Mouse (Mus musculus) heart, postnatal 36 days (tissue): ENCODE data around the gene Dgkh. TPM values are rescaled to one million over a fixed set of nuclear protein-coding genes. Genes with fewer than 3 reads are reported as not detected.
"Not testable (repeated sequence)": the region's sequence is repeated elsewhere in the genome, so short reads cannot be mapped to it uniquely, and the experiment has no call there.

Experiments
- DNase-seq, 2 experiments: peaks; one replicate each; pipeline ENCODE4 v3.0.0; 2021 to 2022
- intact Hi-C: fragments of 180-260 bp; cut with DNase I; formaldehyde crosslinking; loops from one replicate; pipeline ENCODE4 v1.15.1; 2025
- total RNA-seq, 2 experiments: library from RNA; stranded (reverse); gene quantifications; 2 replicates each; pipeline ENCODE4 v1.2.3; 2021

Gene Dgkh
- total RNA-seq, 2 experiments from 2014 or later: 6.7 to 7.0 TPM

DNA sequence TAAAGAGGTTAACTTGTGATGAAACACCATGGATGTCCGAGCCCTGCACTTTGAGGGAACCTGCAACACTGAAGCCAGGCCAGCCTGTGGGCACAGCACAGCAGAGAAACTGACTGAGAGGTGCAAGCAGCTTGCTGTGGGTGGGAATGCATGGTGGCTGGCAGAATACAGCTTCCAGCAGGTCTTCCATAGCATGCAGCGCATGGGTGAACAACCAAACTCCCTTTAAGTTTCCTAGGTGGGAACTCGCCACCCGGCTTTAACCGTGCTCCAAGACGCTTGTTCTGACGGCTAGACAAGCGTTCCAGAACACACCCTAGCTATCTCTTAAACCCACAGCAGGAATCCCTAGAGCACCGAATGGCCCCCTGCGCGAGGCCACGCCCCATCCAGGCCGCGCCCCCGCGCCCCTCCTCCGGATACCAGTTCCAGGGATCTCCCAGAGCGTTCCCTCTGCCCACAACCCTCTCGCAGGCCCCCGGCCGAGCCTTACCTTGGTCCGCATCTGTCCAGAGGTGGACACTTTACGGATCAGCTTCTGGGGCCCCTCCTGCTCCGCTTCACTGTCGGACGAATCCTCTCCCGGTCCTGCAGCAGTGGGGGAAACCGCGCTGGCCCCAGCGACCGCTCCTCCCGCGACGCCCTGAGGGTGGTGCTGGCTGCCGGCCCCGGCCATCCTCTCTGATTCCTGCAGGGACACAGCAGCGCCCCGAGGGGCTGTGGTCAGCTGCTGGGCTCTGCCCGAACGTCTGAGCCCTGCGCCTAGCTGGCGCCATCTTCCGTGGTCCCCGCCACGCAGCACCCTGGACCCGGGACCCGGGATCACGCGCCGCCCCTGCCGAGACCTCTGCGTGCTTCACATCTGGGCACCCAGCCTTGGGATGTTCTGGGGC is 7.9 kb downstream of the Dgkh start:
- DNase-seq: peak; percentile 59 to 71
- intact Hi-C loops: no loop called here

DNA sequence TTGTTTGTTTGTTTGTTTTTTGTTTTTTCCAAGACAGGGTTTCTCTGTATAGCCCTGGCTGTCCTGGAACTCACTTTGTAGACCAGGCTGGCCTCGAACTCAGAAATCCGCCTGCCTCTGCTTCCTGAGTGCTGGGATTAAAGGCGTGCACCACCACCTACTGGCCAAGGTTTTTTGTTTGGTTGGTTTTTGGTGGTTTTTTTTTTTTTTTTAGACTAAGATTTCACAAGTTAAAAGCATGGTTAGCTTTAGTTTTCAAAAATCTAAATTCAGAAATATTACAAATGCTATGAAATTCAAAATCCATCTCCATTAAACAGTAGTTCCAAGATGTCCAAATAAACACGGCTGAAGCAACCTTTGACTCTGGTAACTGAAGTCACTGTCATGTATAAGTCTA is 8.9 kb downstream of the Dgkh start:
- DNase-seq, intact Hi-C loops: not testable (repeated sequence)

DNA sequence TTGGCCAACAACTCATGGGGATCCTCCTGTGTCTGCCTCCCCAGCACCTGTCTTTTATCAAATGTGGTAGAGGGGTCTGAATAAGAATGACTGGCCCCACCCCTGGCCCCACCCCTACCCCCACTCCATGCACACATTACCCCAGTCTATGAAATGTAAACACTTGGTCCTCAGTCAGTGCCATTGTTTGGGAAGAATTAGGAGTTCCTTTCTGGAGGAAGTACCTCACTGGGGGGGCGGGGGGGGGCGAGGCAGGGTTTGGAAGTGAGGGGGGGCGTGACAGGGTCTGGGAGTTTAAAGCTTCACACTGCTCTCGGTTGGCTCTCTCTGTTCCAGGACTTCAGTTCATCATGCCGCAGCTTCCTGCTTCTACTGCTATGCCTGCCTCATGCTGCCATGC is 10.5 kb downstream of the Dgkh start:
- no peak for DNase-seq
- intact Hi-C loops: no loop called here

- no peak for DNase-seq
- intact Hi-C loops: no loop called here
These were observed 16.5 kb downstream of the Dgkh start for GRCm38 (mm10) chr14:78716035-78716434.

- intact Hi-C loops: no loop called here
- DNase-seq: no peak
These were observed 19.9 kb downstream of the Dgkh start for GRCm38 (mm10) chr14:78712565-78713148.

GRCm38 (mm10) chr14:78710647-78711046 is 21.9 kb downstream of the Dgkh start:
- DNase-seq: no peak
- intact Hi-C loops: no loop called here

GRCm38 (mm10) chr14:78705616-78706015 is 27.0 kb downstream of the Dgkh start:
- no peak for DNase-seq
- intact Hi-C loops: no loop called here

- intact Hi-C loops: no loop called here
These were observed 28.6 kb downstream of the Dgkh start for GRCm38 (mm10) chr14:78703989-78704388.

GRCm38 (mm10) chr14:78703361-78703760 is 29.2 kb downstream of the Dgkh start:
- DNase-seq: no peak
- intact Hi-C loops: no loop called here

More at GRCm38 (mm10) chr14:78703989-78704388, 28.6 kb downstream of the Dgkh start:
- DNase-seq: no peak

GRCm38 (mm10) chr14:78702048-78702447 is 30.5 kb downstream of the Dgkh start:
- DNase-seq: no peak
- intact Hi-C loops: no loop called here

GRCm38 (mm10) chr14:78701501-78701900 is 31.1 kb downstream of the Dgkh start:
- no peak for DNase-seq
- intact Hi-C loops: no loop called here

DNA sequence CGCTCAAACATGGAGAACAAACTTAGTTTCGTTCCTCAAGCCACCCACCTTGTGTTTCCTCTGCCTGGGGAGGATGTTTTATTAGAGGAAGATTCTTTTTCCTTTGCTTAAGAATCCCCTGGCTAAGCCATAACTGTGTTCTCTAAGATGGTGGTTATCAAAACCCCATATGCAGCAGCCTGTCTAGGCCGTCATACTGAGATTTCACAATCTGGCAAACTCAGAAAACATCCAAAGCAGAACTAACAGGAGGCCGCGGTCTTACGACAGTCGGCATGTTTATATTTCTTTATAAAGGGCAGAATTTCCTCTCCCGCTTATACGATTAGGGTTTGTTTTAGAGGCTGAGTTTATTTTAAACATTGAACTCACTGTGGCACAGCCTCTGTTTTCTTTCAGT is 31.5 kb downstream of the Dgkh start:
- intact Hi-C loops: no loop called here
- DNase-seq: no peak

DNA sequence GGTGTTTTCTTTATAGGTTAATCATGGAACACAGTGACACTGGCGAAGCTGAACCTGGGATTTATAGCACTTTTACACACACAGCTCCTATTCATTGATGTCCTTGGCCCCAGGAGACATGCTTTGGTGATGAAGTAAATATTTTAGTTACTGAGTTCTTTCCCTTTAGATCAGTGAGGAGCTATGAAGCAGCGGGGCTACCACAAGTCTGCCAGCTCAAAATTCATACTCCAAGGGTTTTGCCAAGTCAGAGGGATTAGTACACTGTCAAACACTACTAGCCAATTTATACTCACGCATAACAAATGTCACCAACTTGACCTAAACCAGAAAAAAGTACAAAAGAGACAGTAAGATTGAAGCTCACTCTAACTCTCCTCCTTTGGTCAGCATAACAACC is 32.9 kb downstream of the Dgkh start:
- no peak for DNase-seq
- intact Hi-C loops: no loop called here

- no peak for DNase-seq
These were observed 33.4 kb downstream of the Dgkh start for GRCm38 (mm10) chr14:78699196-78699595.

GRCm38 (mm10) chr14:78694121-78694520 is 38.5 kb downstream of the Dgkh start:
- intact Hi-C loops: no loop called here
- no peak for DNase-seq

More at GRCm38 (mm10) chr14:78699196-78699595, 33.4 kb downstream of the Dgkh start:
- intact Hi-C loops: no loop called here

DNA sequence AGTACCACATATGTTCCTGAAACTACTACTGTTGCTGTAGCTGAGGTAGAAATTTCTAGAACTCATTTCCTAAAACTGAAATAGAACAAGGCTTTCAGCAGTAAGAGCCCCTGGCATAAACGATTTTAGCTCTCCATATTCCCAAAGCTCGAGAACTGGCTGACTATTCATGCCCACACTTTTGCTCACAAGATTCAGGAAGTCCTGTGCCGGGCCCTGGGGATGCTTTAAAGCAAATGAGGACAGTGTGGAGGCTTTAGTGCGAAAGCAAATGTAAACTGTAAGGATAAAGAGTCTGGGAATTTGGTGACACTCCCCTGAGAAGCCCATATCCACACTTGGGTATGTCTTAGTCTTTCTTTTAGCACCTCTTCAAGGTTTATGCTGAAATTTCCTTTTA is 40.0 kb downstream of the Dgkh start:
- DNase-seq: no peak
- intact Hi-C loops: no loop called here

DNA sequence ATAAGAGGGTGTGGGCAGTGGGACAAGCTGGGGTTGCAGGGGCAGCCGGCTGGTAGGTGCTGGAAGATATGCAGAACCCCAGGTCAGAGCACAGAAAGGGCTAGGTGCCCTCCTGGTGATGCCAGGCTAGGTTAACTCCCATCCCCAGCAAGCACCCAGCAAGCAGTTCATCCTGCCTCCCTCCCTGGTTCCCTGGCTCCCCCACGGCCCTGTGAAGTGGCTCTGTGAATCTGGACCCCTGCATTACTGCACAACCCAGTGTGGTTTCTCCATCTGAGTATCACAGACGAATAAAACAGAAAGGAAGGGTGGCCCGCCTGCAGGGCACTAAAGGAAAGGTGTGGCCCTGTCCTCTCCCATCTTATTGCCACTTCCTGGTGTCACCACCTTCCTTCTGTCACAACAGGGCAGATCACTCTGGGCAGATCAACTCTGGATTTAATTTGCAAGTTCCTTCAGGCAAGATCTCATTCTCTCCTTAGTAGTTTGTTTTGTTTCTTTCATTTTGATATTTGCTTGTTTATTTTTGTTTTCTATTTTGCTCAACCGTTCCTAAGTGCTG is 40.6 kb downstream of the Dgkh start:
- intact Hi-C loops: no loop called here
- no peak for DNase-seq

GRCm38 (mm10) chr14:78690883-78691282 is 41.7 kb downstream of the Dgkh start:
- intact Hi-C loops: no loop called here
- DNase-seq: no peak

DNA sequence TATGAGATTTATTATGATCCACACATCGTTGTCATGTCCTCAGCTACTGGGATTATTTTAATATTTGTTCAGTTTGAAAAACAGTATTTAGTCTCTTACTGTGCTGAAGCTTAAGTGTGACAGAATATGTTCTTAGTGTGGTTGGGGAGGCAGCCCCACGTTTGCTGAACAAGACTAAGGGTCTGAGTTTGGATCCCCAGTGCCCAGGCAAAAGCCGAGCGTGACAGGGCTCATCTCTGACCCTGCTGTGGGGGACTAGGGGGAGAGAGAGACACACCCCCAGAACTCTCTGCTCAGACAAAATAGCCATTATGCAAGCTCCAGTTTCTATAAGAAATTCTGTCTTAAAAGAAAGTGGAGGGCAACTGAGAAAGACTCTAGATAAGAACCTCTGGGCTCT is 42.2 kb downstream of the Dgkh start:
- intact Hi-C loops: no loop called here
- no peak for DNase-seq

DNA sequence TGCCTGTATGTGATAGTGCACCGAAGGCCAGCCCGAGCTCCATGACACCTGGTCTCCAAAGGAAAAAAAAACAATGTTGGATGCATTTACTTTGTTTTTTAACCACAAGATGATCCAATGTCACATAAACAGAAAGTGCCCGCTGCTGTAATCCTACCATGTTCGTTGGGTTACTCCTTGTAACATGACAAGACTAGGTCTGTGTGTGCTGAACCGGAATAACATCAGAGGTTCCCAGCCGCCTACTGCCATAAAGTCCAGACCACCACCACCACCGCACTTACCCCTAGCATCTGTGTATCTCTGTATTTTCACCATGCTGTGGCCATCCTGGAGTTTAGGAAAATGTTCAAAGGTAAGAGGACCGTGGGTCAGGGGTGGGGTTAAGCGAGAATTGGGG is 42.6 kb downstream of the Dgkh start:
- DNase-seq: no peak
- intact Hi-C loops: no loop called here

GRCm38 (mm10) chr14:78687716-78688115 is 44.9 kb downstream of the Dgkh start:
- no peak for DNase-seq
- intact Hi-C loops: no loop called here

DNA sequence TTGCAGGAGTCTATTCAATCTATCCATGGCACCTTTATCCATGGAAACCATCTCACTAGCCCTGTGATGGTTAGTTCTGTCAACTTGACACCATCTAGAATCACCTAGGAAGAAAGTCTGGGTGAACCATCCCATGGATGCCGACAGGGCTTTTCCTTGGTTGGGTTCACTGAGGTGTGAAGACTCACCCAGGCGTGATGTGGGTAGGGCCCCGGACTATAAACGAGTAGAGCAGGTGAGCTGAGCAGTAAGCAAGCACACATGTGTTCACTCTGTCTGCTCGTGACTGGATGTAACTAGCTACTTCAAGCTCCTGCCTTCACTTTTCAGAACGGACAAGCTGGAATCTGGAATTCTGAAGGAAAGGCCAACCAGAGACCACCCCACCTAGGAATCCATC is 45.9 kb downstream of the Dgkh start:
- intact Hi-C loops: no loop called here
- no peak for DNase-seq
